Mouse (Mus musculus) 416B (cell line): ENCODE measurements around the gene Olfr723.
"Not testable (repeated sequence)": the region's sequence is repeated elsewhere in the genome, so short reads cannot be mapped to it uniquely, and the experiment has no call there.

Experiments
- DNase-seq: peaks from one replicate; pipeline ENCODE4 v3.0.0; 2011; ENCODE audit warnings: low read depth

Gene Olfr723

DNA sequence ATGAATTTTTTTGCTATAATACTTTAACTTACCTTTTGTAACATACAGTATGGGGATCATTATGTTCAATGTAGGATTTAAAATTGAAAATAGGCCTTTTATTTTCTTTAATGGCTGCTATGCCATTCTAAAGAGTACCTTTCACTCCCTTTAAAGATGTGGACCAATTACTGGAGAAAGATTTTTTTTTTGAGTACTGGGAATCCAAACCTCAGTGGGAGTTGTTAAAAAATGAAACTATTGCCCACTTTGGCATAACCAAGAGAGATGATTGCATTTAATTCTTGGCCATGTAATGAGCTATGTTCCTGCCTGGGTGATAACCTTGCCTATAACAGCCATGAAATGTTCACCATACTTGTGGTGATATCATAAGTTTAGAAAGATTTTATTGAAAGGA is at the start of gene Olfr723:
Gene Olfr723, minus strand, starts transcription at position 101 of the 400 bp plus-strand sequence.
- DNase-seq: not testable (repeated sequence)

DNA sequence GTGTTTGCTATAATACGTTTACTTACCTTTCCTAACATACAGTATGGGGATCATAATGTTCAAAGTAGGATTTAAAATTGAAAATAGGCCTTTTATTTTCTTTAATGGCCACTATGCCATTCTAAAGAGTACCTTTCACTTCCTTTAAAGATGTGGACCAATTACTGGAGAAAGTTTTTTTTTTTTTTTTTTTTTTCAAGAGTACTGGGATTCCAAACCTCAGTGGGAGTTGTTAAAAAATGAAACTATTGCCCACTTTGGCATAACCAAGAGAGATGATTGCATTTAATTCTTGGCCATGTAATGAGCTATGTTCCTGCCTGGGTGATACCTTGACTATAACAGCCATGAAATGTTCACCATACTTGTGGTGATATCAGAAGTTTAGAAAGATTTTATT is 31.6 kb upstream of the Olfr723 start, which contains the start of gene Olfr724:
Gene Olfr724, minus strand, starts transcription at position 101 of the 400 bp plus-strand sequence.
- DNase-seq: not testable (repeated sequence)

DNA sequence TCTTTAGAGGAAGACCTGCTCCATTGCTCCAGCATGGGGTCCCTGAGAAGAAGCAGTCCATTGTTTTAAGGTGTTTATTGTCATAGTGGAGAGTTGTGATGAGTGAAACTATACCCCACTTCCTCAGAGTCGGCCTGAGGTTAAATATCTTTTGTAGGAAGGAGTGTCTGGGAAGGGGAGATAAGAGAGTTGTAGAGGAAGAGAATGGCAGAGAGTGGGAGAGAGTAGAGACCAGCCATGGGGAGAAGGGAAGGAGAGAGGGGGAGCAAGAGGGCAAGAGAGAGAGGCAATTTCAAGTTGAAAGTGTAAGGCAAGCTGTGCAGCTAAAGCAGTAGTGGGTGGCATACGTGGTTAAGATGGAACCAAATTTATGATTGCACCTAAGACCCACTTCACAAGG is 24.3 kb upstream of the Olfr723 start:
- DNase-seq: no peak

DNA sequence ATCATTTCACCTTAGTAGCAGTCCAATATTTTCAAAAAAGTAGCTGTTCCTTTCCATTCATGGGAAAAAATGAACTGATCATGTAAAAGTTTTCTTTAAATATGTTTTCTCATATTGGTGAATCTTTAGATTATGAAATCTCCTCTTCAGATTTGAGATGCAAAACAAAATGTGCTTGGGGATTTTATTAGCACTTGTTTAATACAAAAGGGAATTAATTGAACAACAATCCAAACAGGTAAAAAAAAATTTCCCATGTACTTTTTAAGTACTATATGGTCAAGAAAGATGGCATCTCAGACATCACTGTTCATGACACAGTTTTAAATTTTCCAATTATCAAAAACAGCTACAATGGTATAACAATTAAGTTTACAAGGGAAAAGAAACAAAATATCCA is 29.7 kb downstream of the Olfr723 start, which contains the start of gene Olfr722:
Gene Olfr722, minus strand, starts transcription at position 101 of the 400 bp plus-strand sequence.
- no peak for DNase-seq
